Mouse (Mus musculus) MEL (cell line): ENCODE measurements around the gene Polr3b. TPM values are rescaled to one million over a fixed set of nuclear protein-coding genes. Genes with fewer than 3 reads are reported as not detected.

Experiments
- DNase-seq: peaks from one replicate; pipeline ENCODE4 v3.0.0; 2011; ENCODE audit warnings: low read depth, low spot score
- H3K27ac ChIP-seq: 2 replicates; pipeline ENCODE4 v1.5.1; 2012; ENCODE audit warnings: low read depth, mild to moderate bottlenecking, control low read depth, low read length, moderate library complexity; ENCODE audit not compliant: control insufficient read depth
- H3K27me3 ChIP-seq, 2 experiments: fragments of 150-350 bp in 1 of 2; sonication (generic) in 1 of 2; 2 replicates each; pipeline ENCODE4 v1.6.1; 2012; ENCODE audit warnings: low read length in 2 of 2, mild to moderate bottlenecking in 2 of 2, improper control_type of control experiment in 1 of 2, moderate library complexity in 1 of 2; ENCODE audit not compliant: insufficient read depth in 2 of 2, control insufficient read depth in 1 of 2
- H3K36me3 ChIP-seq, 2 experiments: 2 replicates each; pipeline ENCODE4 v1.6.1; 2012 to 2014; ENCODE audit warnings: low read length in 2 of 2, improper control_type of control experiment in 1 of 2, inconsistent platforms in 1 of 2, mild to moderate bottlenecking in 1 of 2; ENCODE audit not compliant: insufficient read depth in 2 of 2, control insufficient read depth in 1 of 2
- H3K4me1 ChIP-seq, 2 experiments: fragments of 150-350 bp in 1 of 2; sonication (generic) in 1 of 2; 2 replicates each; pipeline ENCODE4 v1.6.1; 2012; ENCODE audit warnings: low read length in 2 of 2, improper control_type of control experiment in 1 of 2, mild to moderate bottlenecking in 1 of 2; ENCODE audit not compliant: insufficient read depth in 2 of 2, control insufficient read depth in 1 of 2
- H3K4me3 ChIP-seq, 2 experiments: fragments of 150-350 bp in 1 of 2; sonication (generic) in 1 of 2; 2 replicates each; pipeline ENCODE4 v1.5.1; 2012; ENCODE audit warnings: low read depth in 2 of 2, low read length in 2 of 2, mild to moderate bottlenecking in 2 of 2, moderate library complexity in 2 of 2, control low read depth in 1 of 2, improper control_type of control experiment in 1 of 2; ENCODE audit not compliant: control insufficient read depth in 1 of 2, insufficient read depth in 1 of 2
- H3K79me2 ChIP-seq: 2 replicates; pipeline ENCODE4 v1.6.1; 2012; ENCODE audit warnings: mild to moderate bottlenecking, low read length, moderate library complexity; ENCODE audit not compliant: control insufficient read depth, poor library complexity, insufficient read depth
- H3K9ac ChIP-seq: 2 replicates; pipeline ENCODE4 v1.6.1; 2012; ENCODE audit warnings: low read depth, mild to moderate bottlenecking, control low read depth, low read length, moderate library complexity; ENCODE audit not compliant: control insufficient read depth, poor library complexity, severe bottlenecking
- H3K9me3 ChIP-seq: fragments of 150-350 bp; sonication (generic); replicated peaks from 2 replicates; pipeline ENCODE4 v1.6.1; 2012; ENCODE audit warnings: mild to moderate bottlenecking, low read length, improper control_type of control experiment, moderate library complexity; ENCODE audit not compliant: insufficient read depth
- BHLHE40 ChIP-seq: IDR thresholded peaks from 2 replicates; pipeline ENCODE4 v1.6.1; 2012; ENCODE audit warnings: low read depth, mild to moderate bottlenecking, inconsistent platforms, low read length, improper control_type of control experiment, borderline replicate concordance
- CHD1 ChIP-seq: IDR thresholded peaks from 2 replicates; pipeline ENCODE4 v1.6.1; 2012; ENCODE audit warnings: low read depth, mild to moderate bottlenecking, inconsistent platforms, low read length, improper control_type of control experiment
- CHD2 ChIP-seq: IDR thresholded peaks from 2 replicates; pipeline ENCODE4 v1.6.1; 2011; ENCODE audit warnings: low read length, improper control_type of control experiment
- E2F4 ChIP-seq: IDR thresholded peaks from 2 replicates; pipeline ENCODE4 v1.6.1; 2011; ENCODE audit warnings: low read depth, low read length, improper control_type of control experiment, borderline replicate concordance
- ELF1 ChIP-seq: IDR thresholded peaks from 2 replicates; pipeline ENCODE4 v1.6.1; 2014; ENCODE audit warnings: low read depth, mild to moderate bottlenecking, inconsistent platforms, low read length, improper control_type of control experiment, moderate library complexity
- EP300 ChIP-seq, 2 experiments: IDR thresholded peaks; 2 replicates each; pipeline ENCODE4 v1.6.1; 2011; ENCODE audit warnings: improper control_type of control experiment in 2 of 2, low read length in 2 of 2, low read depth in 1 of 2, mild to moderate bottlenecking in 1 of 2
- GABPA ChIP-seq: IDR thresholded peaks from 2 replicates; pipeline ENCODE4 v1.6.1; 2012; ENCODE audit warnings: low read depth, mild to moderate bottlenecking, inconsistent platforms, low read length, improper control_type of control experiment, moderate library complexity
- GATA1 ChIP-seq: IDR thresholded peaks from 2 replicates; pipeline ENCODE4 v1.6.1; 2011; ENCODE audit warnings: low read depth, low read length, improper control_type of control experiment
- JUND ChIP-seq: IDR thresholded peaks from 2 replicates; pipeline ENCODE4 v1.6.1; 2011; ENCODE audit warnings: low read depth, mild to moderate bottlenecking, improper control_type of control experiment, low read length
- KAT2A ChIP-seq: conservative IDR thresholded peaks from 2 replicates; pipeline ENCODE4 v1.6.1; 2012; ENCODE audit warnings: low read depth, low read length, improper control_type of control experiment, inconsistent platforms
- MAX ChIP-seq: IDR thresholded peaks from 2 replicates; pipeline ENCODE4 v1.6.1; 2011; ENCODE audit warnings: low read length, improper control_type of control experiment
- MAZ ChIP-seq: IDR thresholded peaks from 2 replicates; pipeline ENCODE4 v1.6.1; 2012; ENCODE audit warnings: low read depth, mild to moderate bottlenecking, inconsistent platforms, low read length, improper control_type of control experiment
- MEF2A ChIP-seq: IDR thresholded peaks from 2 replicates; pipeline ENCODE4 v1.6.1; 2014; ENCODE audit warnings: low read depth, mild to moderate bottlenecking, inconsistent platforms, low read length, improper control_type of control experiment; ENCODE audit not compliant: poor library complexity, insufficient replicate concordance, severe bottlenecking; ENCODE audit errors: extremely low read depth
- MXI1 ChIP-seq: IDR thresholded peaks from 2 replicates; pipeline ENCODE4 v1.6.1; 2011; ENCODE audit warnings: mild to moderate bottlenecking, low read depth, low read length, improper control_type of control experiment
- MYC ChIP-seq: IDR thresholded peaks from 2 replicates; pipeline ENCODE4 v1.6.1; 2011; ENCODE audit warnings: low read depth, mild to moderate bottlenecking, low read length, improper control_type of control experiment, moderate library complexity
- NRF1 ChIP-seq: IDR thresholded peaks from 2 replicates; pipeline ENCODE4 v1.6.1; 2014; ENCODE audit warnings: low read depth, mild to moderate bottlenecking, inconsistent platforms, low read length, improper control_type of control experiment, moderate library complexity; ENCODE audit not compliant: poor library complexity, insufficient read depth, severe bottlenecking
- POLR2A ChIP-seq, 2 experiments: IDR thresholded peaks; 2 replicates each; pipeline ENCODE4 v1.6.1; 2011 to 2012; ENCODE audit warnings: low read length in 2 of 2, mild to moderate bottlenecking in 2 of 2, control low read depth in 1 of 2, improper control_type of control experiment in 1 of 2, low read depth in 1 of 2, moderate library complexity in 1 of 2; ENCODE audit not compliant: control insufficient read depth in 1 of 2, insufficient read depth in 1 of 2, poor library complexity in 1 of 2
- POLR2AphosphoS5 ChIP-seq: IDR thresholded peaks from 2 replicates; pipeline ENCODE4 v1.6.1; 2012; ENCODE audit warnings: low read depth, borderline replicate concordance, mild to moderate bottlenecking, inconsistent platforms, low read length, moderate library complexity, mixed read lengths
- RAD21 ChIP-seq: IDR thresholded peaks from 2 replicates; pipeline ENCODE4 v1.6.1; 2011; ENCODE audit warnings: mild to moderate bottlenecking, low read depth, low read length, improper control_type of control experiment
- SIN3A ChIP-seq: IDR thresholded peaks from 2 replicates; pipeline ENCODE4 v1.6.1; 2012; ENCODE audit warnings: low read length, improper control_type of control experiment, inconsistent platforms
- SMC3 ChIP-seq: IDR thresholded peaks from 2 replicates; pipeline ENCODE4 v1.6.1; 2011; ENCODE audit warnings: low read depth, low read length, improper control_type of control experiment
- TBP ChIP-seq: IDR thresholded peaks from 2 replicates; pipeline ENCODE4 v1.8.0; 2011; ENCODE audit warnings: low read depth, low read length, improper control_type of control experiment
- UBTF ChIP-seq: IDR thresholded peaks from 2 replicates; pipeline ENCODE4 v1.6.1; 2012; ENCODE audit warnings: low read depth, mild to moderate bottlenecking, inconsistent platforms, low read length, improper control_type of control experiment, moderate library complexity, borderline replicate concordance; ENCODE audit not compliant: insufficient read depth
- USF1 ChIP-seq: IDR thresholded peaks from 2 replicates; pipeline ENCODE4 v1.6.1; 2014; ENCODE audit warnings: low read depth, mild to moderate bottlenecking, inconsistent platforms, low read length, improper control_type of control experiment, moderate library complexity
- USF2 ChIP-seq, 2 experiments: IDR thresholded peaks; 2 replicates each; pipeline ENCODE4 v1.6.1; 2011 to 2012; ENCODE audit warnings: improper control_type of control experiment in 2 of 2, low read length in 2 of 2, borderline replicate concordance in 1 of 2, inconsistent platforms in 1 of 2, low read depth in 1 of 2, mild to moderate bottlenecking in 1 of 2; ENCODE audit not compliant: insufficient read depth in 1 of 2
- ZKSCAN1 ChIP-seq: IDR thresholded peaks from 2 replicates; pipeline ENCODE4 v1.6.1; 2012; ENCODE audit warnings: low read depth, mild to moderate bottlenecking, inconsistent platforms, low read length, improper control_type of control experiment, moderate library complexity
- ZNF384 ChIP-seq: IDR thresholded peaks from 2 replicates; pipeline ENCODE4 v1.6.1; 2012; ENCODE audit warnings: low read depth, mild to moderate bottlenecking, inconsistent platforms, low read length, improper control_type of control experiment
- polyA plus RNA-seq, 2 experiments: library from polyadenylated mRNA; stranded (reverse) in 1 of 2; unstranded in 1 of 2; fragments of >175 nt in 1 of 2; fragments of >200 nt in 1 of 2; gene quantifications; 2 replicates each; pipeline versions ENCODE4 v1.2.1 to v1.2.4; 2012; ENCODE audit warnings: low replicate concordance in 2 of 2, low read depth in 1 of 2; ENCODE audit not compliant: insufficient read length in 2 of 2, insufficient read depth in 1 of 2, missing spikeins in 1 of 2
- total RNA-seq: library from RNA; depleted of rRNA; stranded (reverse); fragments of 300-350 nt; gene quantifications from 2 replicates; pipeline ENCODE4 v1.2.3, GENCODE M21; 2012

Polr3b gene
- total and polyA plus RNA-seq, 3 experiments: 19.8 to 24.2 TPM; not detected in 1

GRCm38 (mm10) chr10:84710827-84711226 is 88.7 kb downstream of the Polr3b start:
- Histone ChIP-seq H3K9me3 (no peaks in the 10 kb centered on the region), H3K36me3 (peaks cover 0 to 6% of the 10 kb centered on the region in 2 experiments; a peak in 1 of 4 replicates), H3K27me3 (no peaks in the 10 kb centered on the region), H3K9ac (no peak overlapping the region), H3K79me2 (no peaks in the 10 kb centered on the region), H3K4me1 (no peaks in the 10 kb centered on the region), H3K27ac (no peak overlapping the region), H3K4me3 (no peak overlapping the region)
- TF ChIP-seq ZKSCAN1: no peak
- TF ChIP-seq MEF2A: no peak
- no peak for TF ChIP-seq RAD21
- TF ChIP-seq MXI1: no peak
- TF ChIP-seq ZNF384: no peak
- TF ChIP-seq GABPA: no peak
- TF ChIP-seq EP300 (IDR thresholded peaks at IDR 0.05; ENCODE audit: low read depth in 1 of 2, low read length in 2 of 2): no peak
- TF ChIP-seq JUND: no peak
- no peak for TF ChIP-seq E2F4
- no peak for TF ChIP-seq NRF1
- no peak for TF ChIP-seq GATA1
- no peak for TF ChIP-seq POLR2A (IDR thresholded peaks at IDR 0.05; ENCODE audit: control insufficient read depth in 1 of 2, insufficient read depth in 1 of 2, low read depth in 1 of 2, low read length in 2 of 2, poor library complexity in 1 of 2)
- TF ChIP-seq MAZ: no peak
- no peak for TF ChIP-seq CHD2
- no peak for TF ChIP-seq CHD1
- TF ChIP-seq MAX: no peak
- no peak for TF ChIP-seq ELF1
- TF ChIP-seq SMC3: no peak
- TF ChIP-seq SIN3A: no peak
- TF ChIP-seq USF2 (IDR thresholded peaks at IDR 0.05; ENCODE audit: borderline replicate concordance in 1 of 2, insufficient read depth in 1 of 2, low read depth in 1 of 2, low read length in 2 of 2): no peak
- DNase-seq: no peak

GRCm38 (mm10) chr10:84711479-84711878 is 89.4 kb downstream of the Polr3b start:
- no peaks in the 10 kb centered on the region for H3K9me3 ChIP-seq
- no peaks in the 10 kb centered on the region for H3K27me3 ChIP-seq
- H3K79me2 ChIP-seq: no peaks in the 10 kb centered on the region
- peaks cover 0 to 3% of the 10 kb centered on the region in 2 experiments; a peak in 1 of 4 replicates for H3K36me3 ChIP-seq
- no peak overlapping the region for H3K9ac ChIP-seq
- no peaks in the 10 kb centered on the region for H3K4me1 ChIP-seq
- no peak overlapping the region for H3K4me3 ChIP-seq
- TF ChIP-seq POLR2AphosphoS5 (no peak), BHLHE40 (no peak), KAT2A (no peak), ZKSCAN1 (no peak), CHD2 (no peak), JUND (no peak), USF1 (no peak), TBP (no peak), CHD1 (no peak), MEF2A (no peak), MYC (no peak), GATA1 (no peak), UBTF (no peak)
- DNase-seq: no peak
- H3K27ac ChIP-seq: no peak overlapping the region
